29 mouse cellular contexts compared by ENCODE assay signal in genomic region chr14:48090465-48090864, GRCm38 (mm10).
"Had no signal": no experiment of that assay in that cellular context is flagged by ENCODE, and none has a peak within 500 bp of the region (broad histone marks: within the 10 kb centered on the region; RNA-seq: fewer than 3 reads in every experiment).

No protein-coding gene starts in this region.

- H3K4me2 ChIP-seq: limb, embryonic 12.5 days; limb, embryonic 13.5 days; limb, embryonic 15.5 days; liver, embryonic 11.5 days; liver, embryonic 12.5 days; liver, embryonic 13.5 days; liver, embryonic 15.5 days; lung, embryonic 15.5 days; midbrain, embryonic 11.5 days; midbrain, embryonic 12.5 days; midbrain, embryonic 13.5 days; midbrain, embryonic 15.5 days had no signal

- H3K36me3 ChIP-seq: limb, embryonic 10.5 days; limb, embryonic 12.5 days; limb, embryonic 13.5 days; limb, embryonic 15.5 days; liver, embryonic 12.5 days; liver, embryonic 13.5 days; liver, embryonic 15.5 days; lung, embryonic 15.5 days; midbrain, embryonic 10.5 days; midbrain, embryonic 12.5 days; midbrain, embryonic 13.5 days; midbrain, embryonic 15.5 days had no signal

- H3K4me3 ChIP-seq: left cerebral cortex, adult 2 months; limb, embryonic 10.5 days; limb, embryonic 12.5 days; limb, embryonic 13.5 days; limb, embryonic 15.5 days; liver, embryonic 12.5 days; liver, embryonic 13.5 days; liver, embryonic 15.5 days; lung, embryonic 15.5 days; megakaryocyte, embryonic 14.5 days; midbrain, embryonic 10.5 days; midbrain, embryonic 12.5 days; midbrain, embryonic 13.5 days; midbrain, embryonic 15.5 days; myocyte had no signal

- H3K9me3 ChIP-seq: limb, embryonic 10.5 days; limb, embryonic 12.5 days; limb, embryonic 13.5 days; limb, embryonic 15.5 days; liver, embryonic 12.5 days; liver, embryonic 13.5 days; liver, embryonic 15.5 days; lung, embryonic 15.5 days; midbrain, embryonic 10.5 days; midbrain, embryonic 12.5 days; midbrain, embryonic 13.5 days; midbrain, embryonic 15.5 days had no signal

- H3K4me1 ChIP-seq: limb, embryonic 15.5 days; liver, embryonic 12.5 days; liver, embryonic 13.5 days; liver, embryonic 15.5 days; megakaryocyte, embryonic 14.5 days; midbrain, embryonic 15.5 days had no signal

- H3K9ac ChIP-seq: limb, embryonic 12.5 days; limb, embryonic 13.5 days; limb, embryonic 15.5 days; liver, embryonic 12.5 days; liver, embryonic 13.5 days; liver, embryonic 14.5 days; liver, embryonic 15.5 days; liver, postnatal 0 days; lung, embryonic 15.5 days; midbrain, embryonic 12.5 days; midbrain, embryonic 13.5 days; midbrain, embryonic 15.5 days had no signal

- H3K27ac ChIP-seq: left cerebral cortex, adult 2 months; limb, embryonic 10.5 days; limb, embryonic 12.5 days; limb, embryonic 13.5 days; limb, embryonic 15.5 days; liver, embryonic 12.5 days; liver, embryonic 13.5 days; liver, embryonic 14.5 days; liver, embryonic 15.5 days; lung, embryonic 15.5 days; macrophage; midbrain, embryonic 10.5 days; midbrain, embryonic 12.5 days; midbrain, embryonic 13.5 days; midbrain, embryonic 15.5 days had no signal

- ATAC-seq: liver, embryonic 12.5 days; liver, postnatal 0 days; midbrain, embryonic 13.5 days; midbrain, embryonic 15.5 days; midbrain, embryonic 16.5 days had no signal

- H3K27me3 ChIP-seq: limb, embryonic 12.5 days; limb, embryonic 13.5 days; limb, embryonic 15.5 days; liver, embryonic 12.5 days; liver, embryonic 13.5 days; liver, embryonic 15.5 days; lung, embryonic 15.5 days; megakaryocyte, embryonic 14.5 days; midbrain, embryonic 13.5 days; midbrain, embryonic 15.5 days had no signal

- DNase-seq: left cerebral cortex, postnatal 4 days; liver; liver, embryonic 13.5 days; liver, postnatal 0 days; lung, adult 18-20 months; lung, postnatal 10 days; lung, postnatal 14 days; lung, postnatal 36 days; lung, postnatal 4 days; midbrain, embryonic 14.5 days had no signal
